Mouse (Mus musculus) cerebellum, adult 8-10 months (tissue): ENCODE measurements around the gene Srp68.

Experiments used
- DNase-seq: peaks from one replicate; pipeline ENCODE4 v3.0.0; 2022

Gene Srp68

DNA sequence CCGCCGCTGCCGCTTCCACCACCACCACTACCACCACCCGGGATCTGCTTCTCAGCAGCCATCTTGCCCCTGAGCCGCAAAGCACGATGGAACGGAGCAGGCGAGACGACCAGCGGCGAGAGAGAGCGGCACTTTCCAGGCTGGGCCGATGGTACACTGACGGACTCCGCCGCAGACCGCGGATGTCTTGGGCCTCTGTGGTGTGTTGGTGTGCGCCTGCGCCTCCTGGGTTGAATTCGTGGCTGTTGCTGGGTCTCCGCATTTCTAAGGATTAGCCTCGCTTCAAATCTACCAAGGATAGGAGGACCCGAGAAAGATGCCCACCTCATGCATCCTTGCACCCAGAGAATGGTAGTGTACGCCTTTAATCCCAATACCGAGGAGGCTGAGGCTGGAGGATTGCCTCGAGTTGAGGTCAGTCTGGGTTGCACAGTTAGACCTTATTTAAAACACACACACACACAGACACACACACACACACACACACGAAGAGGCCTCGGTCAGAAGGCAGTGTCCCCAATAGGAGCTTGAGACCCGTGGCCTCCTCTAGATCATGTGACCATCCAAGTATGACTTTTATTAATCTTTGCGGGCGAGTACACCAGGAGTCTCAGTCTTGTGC lies at the start of gene Srp68:
Gene Srp68 (minus strand): TSS at position 173 of the 622 bp plus-strand sequence.
- DNase-seq: peak; percentile 90

DNA sequence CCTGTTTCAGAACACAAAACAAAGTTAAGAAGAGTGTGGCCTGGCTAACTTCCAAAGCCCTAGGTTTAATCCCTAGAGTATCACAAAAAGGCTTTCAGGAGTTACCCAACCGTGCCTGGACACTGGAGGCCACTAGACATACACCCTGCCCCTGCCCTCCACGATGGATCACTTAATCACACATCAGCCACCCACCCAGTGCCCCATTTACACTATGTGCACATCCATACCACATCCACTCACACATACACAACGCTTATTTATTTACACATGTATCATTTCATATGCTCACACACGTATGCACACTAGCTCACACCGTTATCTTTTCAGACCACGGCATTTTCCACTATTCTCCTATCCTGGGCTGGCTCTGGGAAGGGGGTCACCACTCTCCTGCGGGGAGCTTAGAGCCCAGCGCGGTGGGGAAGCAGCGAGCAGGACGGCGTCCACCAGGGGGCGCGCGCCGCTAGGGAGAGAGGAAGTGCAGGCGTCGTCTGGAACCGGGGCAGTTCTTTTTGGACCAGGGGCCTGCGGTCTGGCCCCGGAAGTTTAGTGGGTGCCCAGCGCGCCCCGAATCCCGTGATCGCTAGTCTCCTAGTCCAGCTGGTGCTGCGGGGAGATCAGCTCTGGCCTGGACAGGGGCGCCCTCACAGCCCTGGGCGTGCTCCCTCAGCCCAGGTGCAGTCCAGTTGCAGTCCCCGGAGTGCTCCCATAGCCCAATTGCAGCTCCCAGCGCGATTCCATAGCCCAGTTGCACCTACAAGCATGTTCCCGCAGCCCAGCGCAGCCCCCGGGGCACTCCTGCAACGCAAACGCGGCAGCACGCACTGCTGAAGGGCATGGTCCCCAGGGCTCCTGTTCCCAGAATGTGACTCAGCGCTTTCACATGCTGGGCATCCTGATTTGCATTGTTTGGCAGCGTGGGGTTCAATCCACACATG lies 45.0 kb upstream of the Srp68 start:
- DNase-seq: peak; percentile 85

- no peak for DNase-seq
These were observed 38.3 kb upstream of the Srp68 start for GRCm38 (mm10) chr11:116312359-116312758.

- no peak for DNase-seq
These were observed 37.2 kb upstream of the Srp68 start for GRCm38 (mm10) chr11:116311169-116311568.

- DNase-seq: no peak
These were observed 35.6 kb upstream of the Srp68 start for GRCm38 (mm10) chr11:116309601-116310000.

- DNase-seq: no peak
These were observed 33.9 kb upstream of the Srp68 start for GRCm38 (mm10) chr11:116307762-116308531.

GRCm38 (mm10) chr11:116307019-116307725 lies 33.2 kb upstream of the Srp68 start, which contains the start of gene Exoc7:
Gene Exoc7, minus strand, starts transcription at chr11:116307233.
- DNase-seq: no peak

DNA sequence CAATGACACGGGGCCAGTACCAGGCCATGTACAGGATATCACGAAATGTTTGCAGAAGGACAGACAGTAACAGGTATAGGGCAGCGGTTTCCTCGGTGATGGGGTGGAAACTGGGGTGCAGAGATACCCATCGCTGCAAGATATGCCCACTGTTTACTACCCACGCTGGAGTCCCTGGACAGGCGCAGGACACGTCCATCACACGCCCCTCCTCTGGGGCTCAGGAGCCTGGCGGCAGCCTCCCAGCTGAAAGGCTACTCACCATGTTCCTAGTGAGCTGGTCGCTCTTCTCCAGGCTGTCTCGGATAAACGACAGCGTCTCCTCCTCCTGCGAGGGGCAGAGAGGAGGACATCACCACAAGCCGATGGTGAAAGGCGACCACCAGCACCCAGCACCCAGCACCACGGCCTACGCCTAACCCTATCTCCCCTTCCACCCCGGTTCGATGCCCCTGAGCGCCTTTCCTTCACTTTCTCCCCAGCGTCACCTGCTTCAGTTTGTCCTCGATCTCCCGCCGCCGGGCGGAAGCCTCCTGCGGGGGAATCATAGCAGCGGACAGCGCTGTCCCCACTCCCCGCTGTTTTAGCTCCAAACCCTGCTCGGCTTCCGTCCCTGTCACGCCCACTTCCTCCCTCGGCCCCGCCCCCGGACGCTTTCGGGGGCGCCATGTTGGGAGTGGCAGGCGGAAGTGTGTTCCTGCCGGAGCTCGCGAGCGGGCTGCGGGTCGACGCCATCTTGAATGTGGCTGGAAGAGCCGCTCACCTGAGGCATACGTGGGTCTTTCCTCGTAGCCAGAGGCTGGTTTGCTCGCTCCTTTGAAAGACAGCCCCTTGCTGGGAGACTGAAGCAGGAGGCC lies 32.3 kb upstream of the Srp68 start:
- peak; percentile 90 for DNase-seq

DNA sequence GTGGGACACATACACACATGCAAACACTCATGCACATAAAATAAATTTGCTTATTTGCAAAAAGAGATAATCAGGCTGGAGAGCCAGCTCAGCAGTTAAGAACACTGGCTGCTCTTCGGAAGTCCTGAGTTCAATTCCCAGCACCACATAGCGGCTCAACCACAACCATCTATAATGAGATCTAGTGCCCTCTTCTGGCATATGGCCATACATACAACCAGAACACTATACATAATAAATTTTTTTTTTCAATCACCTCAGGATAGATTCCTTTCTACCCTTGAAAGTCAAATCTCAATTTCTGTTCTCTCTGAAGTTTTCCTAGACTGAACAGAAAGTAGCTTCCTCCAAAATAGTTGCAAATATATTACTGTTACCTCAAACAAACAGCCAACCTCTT lies 31.4 kb upstream of the Srp68 start:
- DNase-seq: no peak

DNA sequence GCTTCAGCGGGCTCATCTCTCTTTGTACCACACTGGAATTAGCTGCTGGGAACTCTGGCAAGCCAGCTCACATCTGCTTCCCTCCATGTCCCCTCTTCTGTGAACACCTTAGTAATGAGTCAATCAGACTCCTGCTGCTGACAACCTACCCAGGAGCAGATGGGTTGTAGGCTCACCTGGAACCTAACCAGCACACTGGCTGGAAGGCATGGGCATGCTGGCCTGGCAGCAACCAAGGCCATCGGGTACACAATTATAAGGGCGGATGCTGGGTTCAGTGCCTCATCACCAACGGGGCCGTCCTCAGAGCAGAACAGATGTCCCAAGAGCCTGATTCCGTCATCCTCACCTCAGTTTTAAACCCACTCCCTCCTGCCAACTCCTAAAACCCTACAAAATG lies 24.6 kb upstream of the Srp68 start:
- peak; percentile 73 for DNase-seq

GRCm38 (mm10) chr11:116298221-116298620 lies 24.2 kb upstream of the Srp68 start:
- peak; percentile 70 for DNase-seq

GRCm38 (mm10) chr11:116297017-116297416 lies 23.0 kb upstream of the Srp68 start:
- no peak for DNase-seq

DNA sequence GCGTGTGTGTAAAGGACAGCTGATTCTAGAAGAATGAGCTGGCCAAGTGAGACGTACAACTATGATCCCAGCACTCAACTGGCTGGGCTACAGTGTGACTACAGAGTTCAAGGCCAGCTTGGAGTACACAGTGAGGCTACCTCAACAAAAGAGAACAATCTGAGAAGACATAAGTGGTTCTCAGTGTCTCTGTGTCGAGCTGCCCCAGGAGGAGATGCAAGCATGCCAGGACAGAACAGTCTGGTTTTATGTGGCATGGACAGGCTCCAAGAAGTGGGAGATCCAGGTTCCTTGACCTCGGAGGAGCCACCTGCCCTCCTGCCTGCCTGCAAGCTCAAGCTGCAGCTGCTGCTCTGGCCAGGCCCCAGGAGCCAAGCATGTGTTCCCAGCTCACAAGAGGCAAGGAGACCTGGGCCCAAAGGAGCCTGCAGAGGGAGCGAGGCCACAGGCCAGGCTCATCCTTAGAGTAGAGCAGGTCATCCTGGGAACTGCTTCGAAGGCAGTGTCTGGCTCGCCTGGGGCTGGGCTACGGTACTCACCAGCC lies 22.2 kb upstream of the Srp68 start:
- DNase-seq: no peak

DNA sequence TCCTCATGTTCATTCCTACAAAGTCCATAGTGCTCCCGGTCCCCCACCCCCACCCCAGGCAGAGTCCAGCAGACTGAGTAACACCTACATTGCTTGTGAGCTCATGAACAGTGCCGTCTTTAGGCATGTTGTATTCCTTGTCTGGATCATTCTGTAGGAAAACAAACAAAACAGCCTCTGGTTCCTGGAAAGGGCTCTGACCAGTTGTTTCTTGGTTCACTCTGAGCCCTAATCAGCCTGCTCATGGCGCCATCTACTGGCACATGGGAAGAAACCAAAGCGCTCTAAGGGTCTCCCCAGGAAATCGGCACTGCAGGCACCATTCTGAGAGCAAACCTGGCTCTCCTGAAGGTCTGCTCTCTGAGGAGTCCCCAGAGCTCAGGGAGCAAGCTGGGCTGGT lies 20.3 kb upstream of the Srp68 start:
- DNase-seq: no peak

- DNase-seq: no peak
These were observed 19.6 kb upstream of the Srp68 start for GRCm38 (mm10) chr11:116293538-116294137.

GRCm38 (mm10) chr11:116292401-116292800 lies 18.4 kb upstream of the Srp68 start:
- no peak for DNase-seq

DNA sequence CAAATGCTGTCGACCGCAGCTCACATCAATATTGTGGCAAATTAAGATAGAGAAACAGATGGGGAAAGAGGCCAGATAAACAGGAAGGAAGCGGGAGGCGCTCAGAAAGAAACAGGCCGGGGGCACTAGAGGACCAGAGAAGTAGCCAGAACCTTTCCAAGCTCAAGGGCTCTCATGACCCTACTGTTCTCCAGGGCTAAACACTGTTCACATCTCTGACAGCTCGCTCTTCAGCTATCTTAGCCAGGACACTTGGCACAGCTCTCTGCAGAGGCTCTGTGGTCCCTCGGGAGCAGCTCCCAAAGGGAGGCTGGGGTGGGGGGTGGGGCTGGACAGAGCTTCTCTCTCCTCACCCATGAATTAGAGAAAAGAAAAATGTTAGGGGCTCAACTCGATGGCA lies 16.5 kb upstream of the Srp68 start:
- DNase-seq: no peak

GRCm38 (mm10) chr11:116287351-116287750 lies 13.3 kb upstream of the Srp68 start:
- DNase-seq: no peak

- no peak for DNase-seq
These were observed 11.8 kb upstream of the Srp68 start for GRCm38 (mm10) chr11:116285770-116286191.

DNA sequence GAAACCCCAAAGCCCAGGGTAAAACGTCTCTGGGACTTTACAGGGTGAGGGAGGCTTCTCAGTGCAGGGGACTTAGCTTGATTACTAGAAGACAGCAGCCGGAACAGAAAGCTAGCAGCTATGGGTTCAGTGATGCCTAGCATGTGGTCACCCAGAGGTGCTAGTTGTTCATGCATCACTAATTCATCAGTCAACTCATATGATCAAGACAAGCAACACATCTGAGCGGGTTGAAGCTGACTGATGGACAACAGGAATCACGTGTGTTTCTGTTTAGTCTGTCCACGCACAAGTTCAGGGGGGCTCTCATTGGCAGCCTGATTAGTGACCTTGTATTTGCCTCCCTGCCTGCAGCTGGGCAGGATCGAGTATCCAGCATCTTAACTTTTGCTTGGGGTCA lies 10.0 kb upstream of the Srp68 start:
- DNase-seq: no peak
